14 mouse cellular contexts compared by ENCODE assay signal in genomic region chr13:56955358-56955757, GRCm38 (mm10). TPM values are rescaled to one million over a fixed set of nuclear protein-coding genes. Genes with fewer than 3 reads are reported as not detected.
DNase-seq lines count a peak whose midpoint lies in the region; ATAC-seq and TF ChIP-seq lines count a peak whose summit lies in the region.
"Had no signal": no experiment of that assay in that cellular context is flagged by ENCODE, and none has a peak within 500 bp of the region (broad histone marks: within the 10 kb centered on the region; RNA-seq: fewer than 3 reads in every experiment).

No protein-coding gene starts in this region.

- no peak overlapping the region for H3K27ac ChIP-seq in heart, embryonic 10.5 days
- H3K27ac ChIP-seq in lung, embryonic 14.5 days (ENCODE audit: low read depth), result no peak overlapping the region
- no peak overlapping the region for H3K27ac ChIP-seq in ES-E14 (ENCODE audit: insufficient read depth, low read depth, low read length, poor library complexity, severe bottlenecking)
- H3K27ac ChIP-seq: gastrocnemius, adult 2 months; liver, embryonic 15.5 days had no signal

- no peaks in the 10 kb centered on the region for H3K4me1 ChIP-seq in heart, embryonic 10.5 days
- no peaks in the 10 kb centered on the region for H3K4me1 ChIP-seq in lung, embryonic 14.5 days (ENCODE audit: insufficient read depth)
- H3K4me1 ChIP-seq in ES-E14 (ENCODE audit: control insufficient read depth in 2 of 2, insufficient read depth in 2 of 2, low read length in 2 of 2, poor library complexity in 1 of 2), result no peaks in the 10 kb centered on the region
- H3K4me1 ChIP-seq: heart, embryonic 12.5 days; liver, embryonic 15.5 days; megakaryocyte, embryonic 14.5 days had no signal

- H3K9ac ChIP-seq in lung, embryonic 14.5 days, result no peak overlapping the region
- no peak overlapping the region for H3K9ac ChIP-seq in ES-E14 (ENCODE audit: insufficient read depth, low read depth, low read length, poor library complexity, severe bottlenecking)
- H3K9ac ChIP-seq: heart, embryonic 12.5 days; liver, embryonic 15.5 days had no signal

- H3K27me3 ChIP-seq in heart, embryonic 10.5 days (ENCODE audit: insufficient read depth, poor library complexity, severe bottlenecking), result no peaks in the 10 kb centered on the region
- no peaks in the 10 kb centered on the region for H3K27me3 ChIP-seq in lung, embryonic 14.5 days (ENCODE audit: insufficient read depth, low read length)
- H3K27me3 ChIP-seq: heart, embryonic 12.5 days; liver, embryonic 15.5 days; megakaryocyte, embryonic 14.5 days had no signal

- DNase-seq in heart, adult 11 months, result peak; percentile 36
- DNase-seq in heart, embryonic 10.5 days (ENCODE audit: low spot score), result no peak
- DNase-seq in lung, embryonic 14.5 days, result no peak
- DNase-seq in lung, postnatal 36 days, result no peak
- peak; percentile 28 for DNase-seq in ES-E14 (ENCODE audit: low read depth, low spot score)
- peak; percentile 20 for DNase-seq in embryo, embryonic 11 days
- DNase-seq in heart, postnatal 10 days, result no peak
- DNase-seq: gastrocnemius, adult 2 months; kidney, postnatal 14 days; thymus, postnatal 25 days had no signal

- no peak overlapping the region for H3K4me2 ChIP-seq in lung, embryonic 14.5 days
- H3K4me2 ChIP-seq: heart, embryonic 12.5 days; liver, embryonic 15.5 days had no signal

- intact Hi-C loops in heart, postnatal 10 days (cut with DNase I), result no loop called here

- 40% methylated on average over 5 of the region's 5 CpGs for WGBS in heart, embryonic 10.5 days
- WGBS in lung, embryonic 14.5 days, result 38% methylated on average over 5 of the region's 5 CpGs

- in situ Hi-C loops in ES-E14 (cut with MboI; ENCODE audit: low sequenced_read_pairs in 2 of 2, unreplicated experiment in 2 of 2), result no loop called here

- no peak for ATAC-seq in lung, embryonic 14.5 days (ENCODE audit: insufficient read depth)
- ATAC-seq: hindbrain, embryonic 16.5 days had no signal

- H3K4me3 ChIP-seq in heart, embryonic 10.5 days, result no peak overlapping the region
- no peak overlapping the region for H3K4me3 ChIP-seq in lung, embryonic 14.5 days (ENCODE audit: low read depth, low read length)
- H3K4me3 ChIP-seq in ES-E14 (ENCODE audit: insufficient read depth in 1 of 2, low read depth in 1 of 2, low read length in 2 of 2, poor library complexity in 1 of 2, severe bottlenecking in 1 of 2), result no peak overlapping the region
- H3K4me3 ChIP-seq: gastrocnemius, adult 2 months; heart, embryonic 12.5 days; liver, embryonic 15.5 days had no signal

- TF ChIP-seq CTCF in lung, embryonic 14.5 days (IDR thresholded peaks at IDR 0.05; ENCODE audit: low read depth), result peak; percentile 25; the same call in 1 of the 2 replicates

- H3K9me3 ChIP-seq in heart, embryonic 10.5 days, result no peaks in the 10 kb centered on the region
- H3K9me3 ChIP-seq in lung, embryonic 14.5 days (ENCODE audit: low read depth, low read length), result no peaks in the 10 kb centered on the region; the same call in 1 of the 2 replicates
- no peaks in the 10 kb centered on the region for H3K9me3 ChIP-seq in ES-E14 (ENCODE audit: control insufficient read depth, insufficient read depth, low read depth, low read length)
- H3K9me3 ChIP-seq: heart, embryonic 12.5 days; liver, embryonic 15.5 days had no signal

- no peaks in the 10 kb centered on the region for H3K36me3 ChIP-seq in heart, embryonic 10.5 days
- H3K36me3 ChIP-seq in lung, embryonic 14.5 days (ENCODE audit: insufficient read depth), result no peaks in the 10 kb centered on the region
- H3K36me3 ChIP-seq in ES-E14 (ENCODE audit: control insufficient read depth, insufficient read depth, low read length, poor library complexity, severe bottlenecking), result no peaks in the 10 kb centered on the region
- H3K36me3 ChIP-seq: heart, embryonic 12.5 days; liver, embryonic 15.5 days had no signal

TF ChIP-seq in ES-E14, 5 proteins besides CTCF, POLR2A, EP300 and RAD21:
- TF ChIP-seq ZC3H11A (IDR thresholded peaks at IDR 0.05; ENCODE audit: borderline replicate concordance, low read depth, low read length), result peak; percentile 56; the same call in 1 of the 2 replicates
- no peak for TF ChIP-seq CHD2 (IDR thresholded peaks at IDR 0.05; ENCODE audit: low read depth, low read length)

RNA-seq across cellular contexts. Expression of gene Trpc7, which starts 59.6 kb away (rescaled TPM):
- 0.27 and 0.31 TPM in 2 replicates for polyA plus RNA-seq in heart, embryonic 10.5 days (2016; fragmentation: Nextera tagmentation; extraction: Ambion mirVana)
- not detected in 2 replicates for polyA plus RNA-seq in lung, embryonic 14.5 days (2014; fragmentation: Nextera tagmentation; extraction: Ambion mirVana)
- total RNA-seq in ES-E14 (2012; rRNA removed), result 0.05 TPM in 1 of 2 replicates, not detected in the other
- total RNA-seq in heart, postnatal 10 days (2021), result under 1 TPM; 0.10 to 0.12 TPM
- total RNA-seq: gastrocnemius, adult 2 months had no signal
- polyA plus RNA-seq: liver, embryonic 15.5 days had no signal

Comparison
In these comparisons a context has a peak if more than half of its experiments do, and no peak if none do; other contexts are left out.
1. DNase-seq: peak in heart, adult 11 months (single experiment), ES-E14 (single experiment) and embryo, embryonic 11 days (single experiment); none in heart, embryonic 10.5 days (single experiment), lung, embryonic 14.5 days (single experiment), lung, postnatal 36 days (single experiment) and heart, postnatal 10 days (0 of 2).